Mouse (Mus musculus) adrenal gland, adult 18-20 months (tissue): ENCODE results near the gene Bhlhe40. TPM values are rescaled to one million over a fixed set of nuclear protein-coding genes. Genes with fewer than 3 reads are reported as not detected.

Source experiments
- DNase-seq, 2 experiments: peaks; one replicate each; pipeline ENCODE4 v3.0.0; 2021 to 2022; ENCODE audit warnings: low spot score in 2 of 2
- total RNA-seq, 2 experiments: library from RNA; stranded (reverse); gene quantifications; 1 replicate in 1 of 2; 2 replicates in 1 of 2; pipeline ENCODE4 v1.2.3; 2021

The Bhlhe40 gene
- total RNA-seq, 2 experiments from 2014 or later: 66.3 to 85.9 TPM

- no peak for DNase-seq
These were observed 2.1 kb downstream of the Bhlhe40 start for GRCm38 (mm10) chr6:108662314-108663240.

- DNase-seq: no peak
These were observed 3.1 kb downstream of the Bhlhe40 start for GRCm38 (mm10) chr6:108663241-108664194.

- DNase-seq: no peak
These were observed 4.2 kb downstream of the Bhlhe40 start for GRCm38 (mm10) chr6:108664533-108665150.

DNA sequence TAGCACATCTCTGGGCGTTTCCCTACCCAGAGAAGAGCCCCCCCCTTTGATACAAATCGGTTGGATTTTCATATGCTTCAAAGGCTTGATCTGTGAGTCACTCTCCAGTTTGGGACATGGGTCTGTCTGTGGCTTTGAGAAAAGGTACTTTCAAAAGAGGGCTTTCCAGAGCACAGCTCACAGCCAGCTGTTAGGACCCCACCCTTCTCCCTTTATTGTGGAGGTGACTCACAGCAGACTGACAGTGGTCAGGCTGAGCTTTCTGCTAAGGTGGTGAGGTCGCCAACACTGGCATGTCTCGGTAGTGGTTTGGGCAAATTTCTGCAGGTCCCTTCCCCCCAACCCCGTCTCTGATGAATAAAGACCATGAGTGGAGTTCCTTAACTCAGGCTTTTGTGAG, 5.2 kb downstream of the Bhlhe40 start:
- DNase-seq: no peak

GRCm38 (mm10) chr6:108666648-108667488, 6.4 kb downstream of the Bhlhe40 start:
- DNase-seq: no peak

- no peak for DNase-seq
These were observed 7.2 kb downstream of the Bhlhe40 start for GRCm38 (mm10) chr6:108667599-108668021.

DNA sequence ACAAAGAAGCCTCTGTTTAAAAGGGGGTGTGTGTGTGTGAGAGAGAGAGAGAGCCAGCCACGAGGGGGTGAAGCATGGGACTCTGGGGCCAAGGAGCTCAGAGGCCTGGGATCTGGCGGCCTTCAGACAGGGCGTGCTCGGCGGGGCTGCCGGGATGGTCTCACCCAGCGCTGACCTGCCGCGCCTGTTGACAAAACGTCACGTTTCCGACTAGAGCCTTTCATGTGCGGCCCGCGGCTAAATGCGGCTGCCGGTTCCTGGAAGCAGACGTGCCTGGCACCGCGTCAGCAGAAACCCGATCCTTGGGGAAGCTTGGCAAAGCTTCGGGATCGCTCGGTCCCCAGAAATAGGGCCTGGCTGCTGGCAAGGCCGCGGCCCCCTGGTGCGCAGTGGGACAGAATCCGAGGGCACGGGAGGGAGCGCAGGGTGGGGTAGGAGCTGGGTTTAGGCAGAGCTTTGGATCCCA, 7.9 kb downstream of the Bhlhe40 start:
- peak; percentile 77 to 79 for DNase-seq

DNA sequence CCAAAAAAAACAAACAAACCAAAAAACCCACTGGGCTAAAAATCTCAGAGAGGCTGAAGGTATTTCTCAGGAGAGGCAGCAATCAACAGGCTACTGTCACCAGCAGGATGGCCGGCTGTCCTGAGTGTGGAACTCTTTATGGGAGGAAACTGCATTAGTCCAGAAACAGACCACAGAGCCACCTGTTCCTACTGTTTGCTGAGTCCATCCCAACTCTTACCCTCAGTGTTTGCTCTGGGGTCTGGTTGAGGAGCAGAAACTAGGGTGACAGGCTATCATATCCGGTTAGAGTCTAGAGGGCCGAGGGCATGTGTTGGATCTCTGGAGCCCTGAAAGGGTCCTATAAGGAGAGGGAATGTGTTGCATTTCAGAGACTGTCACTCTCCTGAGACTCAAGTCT, 9.8 kb downstream of the Bhlhe40 start:
- DNase-seq: no peak

DNA sequence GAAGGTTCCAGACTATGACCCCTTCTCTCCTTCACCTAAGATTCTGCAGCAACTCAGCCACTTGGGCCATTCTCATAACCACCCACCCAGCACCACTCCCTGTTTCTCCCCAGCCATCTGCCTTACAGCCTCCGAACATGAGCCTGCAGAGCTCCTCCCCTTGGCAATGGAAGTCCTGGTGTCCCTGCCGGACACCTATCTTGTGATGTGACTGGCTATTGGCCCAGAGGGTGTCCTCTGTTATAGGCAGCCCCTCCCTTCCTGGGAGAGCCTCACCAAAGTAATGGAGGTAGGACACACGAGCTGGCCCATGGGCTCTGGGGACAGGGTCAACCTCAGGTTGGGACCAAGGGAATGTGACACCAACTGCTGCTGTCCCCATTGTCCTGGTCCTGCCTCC, 10.4 kb downstream of the Bhlhe40 start:
- DNase-seq: no peak

GRCm38 (mm10) chr6:108672094-108672493, 11.7 kb downstream of the Bhlhe40 start:
- no peak for DNase-seq

DNA sequence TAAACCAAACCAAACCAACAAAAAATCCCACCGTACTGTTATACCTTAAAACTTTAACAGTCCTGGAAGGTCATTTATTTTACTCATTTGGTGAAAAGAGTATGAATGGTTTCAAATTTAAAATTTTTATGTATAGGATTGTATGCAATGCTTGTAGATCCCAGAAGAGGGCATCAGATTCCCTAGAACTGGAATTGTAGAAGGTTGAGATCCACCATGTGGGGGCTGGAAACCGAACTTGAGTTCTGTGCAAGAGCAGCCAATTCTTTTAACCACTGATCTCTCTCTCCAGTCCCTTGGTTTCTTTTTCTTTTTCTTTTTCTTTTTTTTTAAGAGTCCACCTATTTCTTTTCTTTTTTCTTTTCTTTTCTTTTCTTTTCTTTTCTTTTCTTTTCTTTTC, 13.8 kb downstream of the Bhlhe40 start:
- DNase-seq: no peak

DNA sequence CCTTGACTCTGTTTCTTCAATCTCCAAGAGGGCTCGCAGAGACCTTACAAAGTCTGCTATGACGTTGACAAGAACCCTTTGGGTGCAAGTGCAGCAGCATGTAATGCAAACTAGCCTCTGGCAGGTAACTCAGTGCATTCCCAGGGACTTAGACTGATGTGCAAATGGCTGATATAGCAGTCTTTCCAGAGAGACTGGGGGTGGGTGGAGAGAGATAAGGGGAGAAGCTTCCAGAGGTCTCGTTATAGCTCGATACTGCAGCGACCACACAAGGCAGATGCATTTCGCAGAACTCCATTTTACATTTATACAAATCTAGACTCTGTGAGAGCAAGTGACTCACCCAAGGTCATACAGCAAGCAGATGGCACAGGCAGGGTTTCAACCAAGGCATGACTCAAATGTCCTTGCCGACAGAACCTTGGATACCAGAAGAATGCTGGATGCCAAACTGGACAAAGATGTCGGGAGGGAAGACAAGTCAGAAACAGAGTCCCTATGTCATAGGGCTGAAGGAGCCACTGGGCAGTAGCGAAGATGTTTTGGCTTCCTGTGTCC, 16.4 kb downstream of the Bhlhe40 start:
- peak in 1 of 2 experiments; percentile 44 for DNase-seq

DNA sequence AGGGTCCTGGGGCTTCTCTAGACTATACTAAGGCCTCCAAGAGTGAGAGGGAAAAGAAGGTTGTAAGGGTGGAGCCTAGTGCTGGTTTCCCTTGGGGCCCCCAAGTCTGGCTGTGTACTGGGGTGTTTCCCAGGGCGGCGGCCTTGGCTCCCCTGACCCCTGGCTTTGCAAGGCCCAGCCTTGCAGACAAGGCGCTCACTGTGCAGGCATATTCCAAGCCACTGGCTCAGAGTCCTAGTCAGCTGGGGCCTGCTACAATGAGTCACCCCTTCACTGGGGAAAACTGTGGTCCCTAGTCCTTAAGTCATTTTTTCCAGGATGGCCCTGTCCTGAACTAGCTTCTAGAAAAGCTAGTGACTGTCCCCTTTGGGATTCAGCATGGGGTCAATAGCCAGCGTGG, 17.3 kb downstream of the Bhlhe40 start:
- peak; percentile 36 to 41 for DNase-seq

DNA sequence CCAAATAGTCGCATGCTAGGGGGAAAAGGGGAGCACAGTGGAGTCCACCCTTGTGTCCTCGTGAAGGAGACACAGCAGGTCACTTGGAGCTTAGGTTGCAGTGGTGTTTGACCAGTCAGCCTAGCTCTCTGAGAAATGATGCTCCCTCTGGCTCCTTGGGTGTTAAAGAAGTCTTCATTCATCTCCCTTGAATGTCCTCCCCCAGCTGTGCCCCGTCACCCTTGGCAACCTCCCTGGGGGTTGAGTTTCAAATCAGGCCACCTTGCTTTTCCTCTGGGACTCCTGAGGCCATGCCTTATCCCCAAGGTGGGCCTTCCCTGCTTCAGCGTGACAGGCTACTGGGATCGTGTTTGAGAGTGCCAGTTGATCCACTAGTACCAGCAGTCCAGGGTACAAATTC, 17.8 kb downstream of the Bhlhe40 start:
- DNase-seq: no peak

DNA sequence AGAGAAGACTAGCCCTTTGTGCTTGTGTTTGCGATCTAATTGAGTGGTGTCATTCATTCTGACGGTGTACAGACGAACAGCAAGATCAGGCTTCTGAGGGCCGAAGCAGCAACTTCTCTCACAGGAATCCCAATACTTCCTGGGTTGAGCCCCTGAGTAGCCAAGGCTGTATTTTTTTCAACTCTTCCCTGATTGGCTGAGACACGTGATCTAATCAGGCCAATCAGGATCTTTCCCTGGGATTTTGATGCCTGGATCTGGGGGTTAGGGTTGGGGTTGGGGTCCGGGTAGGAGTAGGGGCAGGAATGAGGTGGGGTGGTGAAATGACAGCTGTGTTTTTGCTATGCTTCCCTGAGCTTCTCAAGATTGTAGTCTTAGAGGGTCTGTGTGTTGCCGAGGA, 20.1 kb downstream of the Bhlhe40 start:
- DNase-seq: no peak

GRCm38 (mm10) chr6:108681084-108681483, 20.7 kb downstream of the Bhlhe40 start:
- no peak for DNase-seq

- no peak for DNase-seq
These were observed 22.7 kb downstream of the Bhlhe40 start for GRCm38 (mm10) chr6:108683140-108683539.

GRCm38 (mm10) chr6:108684430-108684829, 24.0 kb downstream of the Bhlhe40 start:
- DNase-seq: no peak

DNA sequence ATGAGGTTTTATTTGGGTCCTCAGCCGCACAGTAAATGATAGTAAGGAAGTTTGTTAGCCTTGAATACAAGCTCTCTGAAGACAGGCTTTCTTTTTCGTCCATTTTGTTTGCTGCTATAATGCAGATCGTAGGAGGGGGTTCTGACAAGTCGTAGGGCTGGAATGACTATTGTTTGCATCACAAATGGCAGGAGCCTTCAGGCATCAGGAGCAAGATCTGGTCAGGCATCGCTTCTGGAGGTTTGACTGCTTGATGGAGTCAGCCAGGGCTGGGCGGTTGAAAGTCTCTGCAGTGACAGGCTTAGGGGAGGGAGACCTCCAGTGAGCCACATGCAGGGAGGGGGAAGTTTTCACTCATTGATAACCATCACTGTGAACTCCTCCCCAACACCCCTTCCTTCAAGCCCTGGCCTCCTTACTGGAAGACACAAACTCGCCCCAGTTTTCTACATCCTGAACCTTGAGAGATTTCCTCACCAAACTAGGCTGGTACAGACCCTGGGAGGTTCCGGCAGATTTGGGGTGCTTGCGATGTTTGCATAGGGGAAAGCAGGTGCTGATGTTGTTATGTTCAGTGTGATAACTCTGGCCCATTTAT, 25.4 kb downstream of the Bhlhe40 start:
- DNase-seq: no peak
